Mouse (Mus musculus): ENCODE results near the gene Plagl1.

DNA sequence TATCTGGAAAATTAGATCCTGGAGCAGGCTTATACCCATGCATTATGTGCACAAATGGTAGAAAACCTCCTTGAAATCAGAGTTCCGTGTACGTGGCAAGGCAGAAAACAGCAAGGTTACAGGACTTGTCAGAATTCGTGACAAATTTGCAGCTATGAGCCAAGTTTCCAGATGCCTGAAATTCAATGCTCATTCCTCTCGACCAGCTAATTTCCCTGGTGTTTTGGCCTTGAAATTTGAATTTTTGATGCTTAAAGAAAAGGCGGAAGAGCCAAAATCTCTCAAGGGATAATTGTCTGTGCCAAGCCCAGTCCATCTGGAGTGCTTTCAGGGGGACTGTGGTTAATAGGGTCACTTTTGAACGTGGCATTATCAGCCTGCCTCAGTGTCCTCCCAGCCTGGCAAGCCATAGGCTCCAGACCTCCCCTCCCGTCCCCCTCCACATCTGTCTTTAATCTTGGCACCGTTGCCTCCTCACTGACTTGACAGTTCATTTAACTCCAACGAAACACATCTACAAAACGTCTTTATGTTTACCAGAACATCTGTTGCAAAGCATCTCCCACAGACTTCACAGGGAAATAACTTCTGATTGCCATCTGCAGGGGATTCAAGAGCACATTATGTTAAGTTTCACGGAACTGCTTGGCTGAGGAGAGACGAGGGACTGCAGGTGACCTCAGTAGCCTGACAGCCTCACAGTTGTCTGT, 110.6 kb downstream of the Plagl1 start:
- TF ChIP-seq CTCF (IDR thresholded peaks at IDR 0.05 in 2 of 3, conservative IDR thresholded peaks at IDR 0.05 in 1 of 3; ENCODE audit: control insufficient read depth in 1 of 3, insufficient read depth in 1 of 3, low read depth in 2 of 3, low read length in 3 of 3, poor library complexity in 1 of 3, severe bottlenecking in 1 of 3) (no peak), HCFC1 (IDR thresholded peaks at IDR 0.05; ENCODE audit: low read depth, low read length) (no peak), NRF1 (IDR thresholded peaks at IDR 0.05; ENCODE audit: insufficient read depth, low read depth, low read length, poor library complexity, severe bottlenecking) (no peak)
